Mouse (Mus musculus) cortical plate, adult 2 months (tissue): Measurements from ENCODE around the gene Ssna1. TPM values are rescaled to one million over a fixed set of nuclear protein-coding genes. Genes with fewer than 3 reads are reported as not detected.

Experiments
- H3K27ac ChIP-seq: fragments of 200-500 bp; 2 replicates; pipeline ENCODE4 v1.5.1; 2012; ENCODE audit warnings: low read length, control low read depth, inconsistent platforms; ENCODE audit not compliant: insufficient read depth
- H3K4me1 ChIP-seq: fragments of 200-500 bp; 2 replicates; pipeline ENCODE4 v1.6.1; 2011; ENCODE audit warnings: low read length; ENCODE audit not compliant: control insufficient read depth, insufficient read depth
- H3K4me3 ChIP-seq: fragments of 200-500 bp; 2 replicates; pipeline ENCODE4 v1.5.1; 2011; ENCODE audit warnings: mild to moderate bottlenecking, low read length, control low read depth; ENCODE audit not compliant: insufficient read depth
- CTCF ChIP-seq: fragments of 200-500 bp; IDR thresholded peaks from 2 replicates; pipeline ENCODE4 v1.5.1; 2011; ENCODE audit warnings: mild to moderate bottlenecking, control low read depth, low read length; ENCODE audit not compliant: insufficient read depth; ENCODE audit errors: extremely low read depth
- POLR2A ChIP-seq: fragments of 200-500 bp; IDR thresholded peaks from 2 replicates; pipeline ENCODE4 v1.6.1; 2011; ENCODE audit warnings: mild to moderate bottlenecking, low read length, control low read depth; ENCODE audit not compliant: insufficient read depth; ENCODE audit errors: extremely low read depth
- polyA plus RNA-seq: library from polyadenylated mRNA; depleted of rRNA; stranded (reverse); fragments of >200 nt; gene quantifications from 2 replicates; pipeline ENCODE4 v1.2.3, GENCODE M21; 2012

Gene Ssna1
- polyA plus RNA-seq, 1 experiment = 93.2 TPM

DNA sequence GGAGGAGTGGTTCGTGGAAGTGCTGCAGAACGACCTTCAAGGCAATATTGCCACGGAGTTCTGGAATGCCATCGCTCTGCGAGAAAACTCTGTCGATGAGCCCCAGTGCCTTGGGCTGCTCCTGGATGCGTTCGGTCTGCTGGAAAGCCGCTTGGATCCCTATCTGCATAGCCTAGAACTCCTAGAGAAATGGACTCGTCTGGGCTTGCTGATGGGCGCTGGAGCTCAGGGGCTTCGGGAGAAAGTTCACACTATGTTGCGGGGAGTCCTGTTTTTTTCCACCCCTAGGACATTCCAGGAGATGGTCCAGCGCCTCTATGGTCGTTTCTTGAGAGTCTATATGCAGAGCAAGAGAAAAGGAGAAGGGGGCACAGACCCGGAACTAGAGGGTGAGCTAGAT, 772 bp upstream of the Ssna1 start:
- Histone ChIP-seq H3K4me3 (peak overlapping the region; percentile 81), H3K4me1 (no peaks in the 10 kb centered on the region; the same call in 1 of the 2 replicates), H3K27ac (no peak overlapping the region)
- TF ChIP-seq POLR2A (no peak), CTCF (no peak)

DNA sequence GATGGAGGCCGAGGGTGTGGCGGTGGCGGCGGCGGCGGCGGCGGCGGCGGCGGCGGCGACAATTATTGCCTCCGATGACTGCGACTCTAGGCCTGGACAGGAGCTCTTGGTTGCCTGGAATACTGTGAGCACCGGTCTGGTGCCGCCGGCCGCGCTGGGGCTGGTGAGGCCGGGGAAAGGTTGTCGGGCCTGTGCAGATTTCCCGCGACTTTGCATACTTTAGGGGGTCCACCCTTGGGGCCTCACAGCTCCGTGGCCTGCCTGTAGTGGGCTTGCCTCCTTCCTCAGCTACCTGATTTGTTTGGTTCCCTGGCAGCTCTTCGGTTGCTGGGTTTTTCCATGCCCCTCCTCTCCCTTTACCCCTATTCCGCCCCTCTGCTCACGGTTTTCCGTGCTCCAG, 277 bp upstream of the Ssna1 start:
- H3K4me1 ChIP-seq = no peaks in the 10 kb centered on the region; the same call in 1 of the 2 replicates
- H3K4me3 ChIP-seq = peak overlapping the region; percentile 81
- H3K27ac ChIP-seq = no peak overlapping the region
- TF ChIP-seq CTCF = no peak
- no peak for TF ChIP-seq POLR2A

DNA sequence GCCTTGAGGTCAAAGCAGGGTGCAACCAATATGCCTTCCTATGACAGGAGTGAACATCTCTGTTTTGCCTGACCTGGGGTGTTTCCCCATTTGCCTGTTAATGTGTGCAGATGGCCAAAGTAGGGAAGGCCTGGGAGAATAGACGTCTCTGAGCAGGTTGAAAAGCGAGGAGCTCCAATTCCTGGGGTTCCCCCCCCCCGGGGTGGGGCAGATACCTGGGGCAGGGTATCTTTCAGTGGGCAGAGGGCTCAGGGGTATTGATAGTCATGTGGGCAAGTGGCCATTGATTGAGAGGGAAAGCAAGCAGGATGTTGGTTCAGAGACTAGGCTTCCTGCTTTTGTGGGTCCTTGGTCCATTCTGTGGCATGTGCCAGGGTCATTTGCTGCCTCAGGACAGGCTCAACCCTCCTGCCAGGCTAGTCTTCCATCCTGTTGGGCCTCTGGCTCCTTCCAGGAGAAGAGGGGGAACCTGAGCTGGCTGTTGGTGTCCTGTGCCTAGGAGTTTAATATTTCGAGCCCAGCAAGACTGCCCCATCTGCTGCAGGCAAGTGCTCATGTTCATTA, 4.4 kb downstream of the Ssna1 start:
- TF ChIP-seq POLR2A (no peak), CTCF (no peak)
- Histone ChIP-seq H3K4me3 (no peak overlapping the region), H3K27ac (peak overlapping the region; percentile 7), H3K4me1 (peaks cover 7% of the 10 kb centered on the region)

DNA sequence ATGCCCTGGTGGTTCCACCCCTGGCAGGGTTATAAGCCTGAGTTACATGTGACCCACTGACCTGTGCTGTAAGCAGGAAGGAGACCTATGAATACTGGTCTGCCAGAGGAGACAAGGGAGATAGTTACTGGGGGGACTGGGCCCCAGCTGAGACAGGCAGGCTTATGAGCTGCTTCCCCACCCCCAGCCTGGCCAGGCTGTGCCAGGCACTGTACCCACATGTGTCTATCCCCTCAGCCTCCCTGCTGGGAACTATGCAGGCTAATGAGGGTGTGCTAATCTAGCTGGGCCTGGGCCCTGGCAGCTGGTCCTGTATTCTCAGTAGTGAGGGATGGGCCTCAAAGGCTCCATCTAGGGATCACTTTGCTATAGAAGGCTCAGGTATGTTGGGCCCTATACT, 5.0 kb downstream of the Ssna1 start:
- Histone ChIP-seq H3K4me3 (no peak overlapping the region), H3K27ac (peak overlapping the region; percentile 89), H3K4me1 (peaks cover 7% of the 10 kb centered on the region)
- TF ChIP-seq POLR2A (0 out of 2 replicates have a peak, but pooled peaks have one; percentile 12), CTCF (no peak)

DNA sequence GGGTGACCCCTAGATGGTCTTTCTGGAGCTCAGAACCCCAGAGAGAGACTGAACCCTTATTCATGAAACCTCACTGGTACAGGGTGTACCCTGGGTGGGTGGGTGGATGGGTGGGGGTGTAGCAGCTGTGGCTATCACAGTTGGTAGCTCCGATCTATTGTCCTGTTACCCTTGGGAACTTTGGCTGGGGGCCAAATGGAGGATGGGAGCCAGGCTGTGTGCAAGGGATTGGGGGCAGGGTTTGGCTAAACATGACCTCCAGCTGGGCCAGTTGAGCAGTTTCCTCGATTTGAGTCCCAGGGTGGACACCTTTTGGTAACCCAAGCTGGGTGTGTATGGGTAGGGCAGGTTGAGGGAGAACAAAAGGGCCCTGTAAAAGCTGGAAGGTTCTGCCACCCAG, 5.5 kb downstream of the Ssna1 start:
- TF ChIP-seq POLR2A = no peak
- TF ChIP-seq CTCF = no peak
- peak overlapping the region; percentile 27 for H3K4me3 ChIP-seq
- peak overlapping the region; percentile 89 for H3K27ac ChIP-seq
- H3K4me1 ChIP-seq = peaks cover 7% of the 10 kb centered on the region

DNA sequence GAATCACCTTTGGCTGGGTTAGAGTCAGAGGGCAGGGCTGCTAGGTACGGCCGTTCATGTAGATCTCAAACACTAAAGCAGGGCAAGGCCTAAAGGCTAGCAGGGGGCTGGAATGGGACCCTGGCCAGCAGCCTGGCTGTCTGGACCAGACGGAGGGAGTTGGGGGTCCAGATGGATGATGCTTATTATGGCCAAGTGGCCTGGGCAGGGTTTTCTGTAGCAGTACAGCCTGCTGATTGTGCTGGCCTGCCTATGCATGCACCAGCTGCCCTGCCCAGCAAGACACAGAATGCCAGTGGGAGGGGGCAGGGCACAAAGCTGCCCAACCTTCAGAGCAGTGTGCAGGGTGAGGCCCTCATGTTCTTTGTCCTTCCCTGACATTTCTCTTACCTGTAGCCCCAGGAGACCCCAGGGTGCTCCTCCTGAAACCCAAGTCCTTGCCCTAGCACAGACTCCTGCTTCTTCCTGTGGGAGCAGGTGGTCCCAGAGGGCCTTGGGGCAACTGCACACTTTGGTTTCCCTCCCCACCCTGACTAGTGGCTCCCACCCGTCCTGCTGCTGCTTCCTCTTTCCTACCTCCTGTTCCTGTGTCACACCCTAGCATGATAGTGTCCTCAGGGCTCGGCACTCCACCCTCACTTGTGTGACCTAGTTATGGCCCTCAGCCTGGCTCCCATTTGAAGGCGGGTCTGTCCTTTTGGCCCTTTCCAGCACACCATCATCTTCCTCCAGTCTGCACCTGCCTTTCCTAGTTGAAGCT, 6.2 kb downstream of the Ssna1 start:
- H3K4me1 ChIP-seq = peaks cover 7% of the 10 kb centered on the region
- TF ChIP-seq POLR2A = peak; percentile 21; the same call in 1 of the 2 replicates
- no peak for TF ChIP-seq CTCF
- H3K4me3 ChIP-seq = peak overlapping the region; percentile 27
- H3K27ac ChIP-seq = peak overlapping the region; percentile 88

DNA sequence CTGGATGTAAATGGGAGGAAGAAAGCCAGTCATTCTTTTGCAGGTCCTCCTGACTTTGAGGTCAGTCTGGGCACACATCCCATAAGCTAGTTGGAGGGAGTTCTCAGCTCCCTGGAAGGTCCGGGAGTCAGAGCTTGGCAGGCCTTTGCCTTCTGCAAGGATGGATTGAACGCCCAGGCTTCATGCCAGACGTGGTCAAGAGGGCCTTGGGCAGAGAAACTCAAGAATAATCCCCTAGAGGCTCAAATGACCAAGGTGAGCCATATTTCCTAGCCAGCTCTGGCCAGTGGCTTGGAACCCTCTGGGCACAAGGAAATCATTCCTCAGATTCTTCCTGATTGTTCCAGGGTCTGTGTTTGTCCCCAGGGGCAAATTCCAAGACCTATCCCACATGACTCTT, 7.4 kb downstream of the Ssna1 start:
- TF ChIP-seq CTCF = no peak
- no peak for TF ChIP-seq POLR2A
- H3K4me1 ChIP-seq = peaks cover 7% of the 10 kb centered on the region
- peak overlapping the region; percentile 88; the same call in 1 of the 2 replicates for H3K27ac ChIP-seq
- H3K4me3 ChIP-seq = peak overlapping the region; percentile 27

DNA sequence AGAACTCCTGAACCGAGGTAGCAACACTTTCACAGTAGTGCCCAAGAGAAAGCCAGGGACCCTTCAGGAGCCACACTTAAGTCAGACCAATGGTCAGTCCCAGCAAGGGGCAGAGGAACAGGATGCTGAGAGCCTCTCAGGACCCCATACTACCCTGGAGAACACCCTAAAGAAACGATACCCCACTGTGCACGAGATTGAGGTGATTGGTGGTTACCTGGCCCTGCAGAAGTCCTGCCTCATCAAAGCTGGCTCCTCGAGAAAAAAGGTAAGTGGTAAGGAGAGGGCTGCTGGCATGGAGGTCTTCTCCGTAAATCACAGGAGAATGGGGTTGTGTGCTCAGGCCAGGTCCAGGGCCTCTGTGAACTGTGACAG, 8.0 kb downstream of the Ssna1 start:
- Histone ChIP-seq H3K27ac (peak overlapping the region; percentile 88), H3K4me1 (peaks cover 7% of the 10 kb centered on the region)
- TF ChIP-seq POLR2A = no peak
- no peak for TF ChIP-seq CTCF

DNA sequence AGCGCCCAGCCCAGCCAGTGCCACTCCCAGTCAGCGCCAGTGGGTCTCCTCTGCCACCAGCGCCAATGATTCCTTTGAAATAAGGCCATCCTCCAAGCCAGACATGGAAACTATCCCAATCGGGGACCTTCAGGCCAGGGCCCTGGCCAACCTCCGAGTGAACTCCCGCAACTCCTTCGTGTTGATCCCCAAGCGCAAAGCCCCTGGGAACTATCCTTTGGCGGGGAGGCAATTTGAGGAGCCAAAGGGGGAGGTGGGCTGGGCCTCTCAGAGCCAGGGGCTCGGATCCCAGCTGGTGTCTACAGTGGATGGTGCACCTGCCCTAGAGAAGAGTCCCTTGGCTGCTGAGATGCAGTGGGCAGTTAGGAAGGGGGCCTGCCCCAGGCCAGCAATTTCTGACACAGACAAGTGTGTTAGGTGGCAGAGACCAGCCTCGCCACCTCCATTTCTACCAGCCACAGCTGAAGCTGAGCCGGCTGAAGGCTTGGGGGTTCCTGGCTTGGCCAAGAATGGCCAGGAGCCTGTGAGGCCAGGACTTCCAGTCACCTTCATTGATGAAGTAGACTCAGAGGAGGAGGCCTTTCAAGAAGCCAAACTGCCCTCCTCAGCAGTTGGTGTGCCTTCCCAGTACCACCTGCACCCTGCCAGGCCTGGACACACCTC, 8.5 kb downstream of the Ssna1 start:
- no peak for TF ChIP-seq CTCF
- TF ChIP-seq POLR2A = no peak
- peaks cover 7% of the 10 kb centered on the region for H3K4me1 ChIP-seq
- H3K4me3 ChIP-seq = peak overlapping the region; percentile 27
- H3K27ac ChIP-seq = peak overlapping the region; percentile 88

More for the DNA sequence above, 8.0 kb downstream of the Ssna1 start:
- H3K4me3 ChIP-seq = peak overlapping the region; percentile 27
